Mouse (Mus musculus) megakaryocyte, embryonic 14.5 days (primary cell): ENCODE measurements around the gene Hsd17b11.

Experiments used
- FLI1 ChIP-seq: IDR thresholded peaks from 2 replicates; pipeline ENCODE4 v1.6.1; 2012; ENCODE audit warnings: low read length, inconsistent platforms, mixed read lengths
- GATA1 ChIP-seq: IDR thresholded peaks from 3 replicates; pipeline ENCODE4 v1.6.1; 2012; ENCODE audit warnings: mixed read lengths, low read length, inconsistent platforms, borderline replicate concordance

GRCm38 (mm10) chr5:104032434-104033097 is 10.8 kb upstream of the Hsd17b11 start:
- TF ChIP-seq GATA1 (no peak), FLI1 (no peak)
